In the genomic region with DNA sequence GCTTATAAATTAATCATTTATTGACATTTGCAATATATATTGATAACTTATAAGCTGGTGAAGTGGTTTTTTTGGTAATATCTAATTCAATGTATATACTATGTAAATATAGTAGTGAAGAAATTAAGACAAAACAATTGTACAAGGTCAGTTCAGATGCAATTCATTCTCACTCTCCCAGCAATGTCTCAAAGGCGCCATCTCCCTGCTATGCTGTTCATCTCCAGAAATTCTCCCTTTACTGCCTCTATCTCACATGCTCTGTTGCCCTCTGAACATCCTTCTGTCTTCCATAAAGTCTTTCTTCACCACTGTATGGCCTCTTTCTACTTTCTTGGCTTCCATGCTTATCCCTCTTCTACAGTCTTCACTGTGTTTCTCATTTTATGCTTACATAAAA, we compare ENCODE assay signal across 22 mouse cellular contexts.
"Had no signal": no experiment of that assay in that cellular context is flagged by ENCODE, and none has a peak within 500 bp of the region (broad histone marks: within the 10 kb centered on the region; RNA-seq: fewer than 3 reads in every experiment).

No protein-coding gene starts in this region.

- H3K9me3 ChIP-seq: kidney, embryonic 15.5 days; limb, embryonic 10.5 days; limb, embryonic 13.5 days; liver, embryonic 12.5 days; liver, embryonic 15.5 days; lung, embryonic 15.5 days; megakaryocyte, embryonic 14.5 days; midbrain, embryonic 10.5 days; midbrain, embryonic 13.5 days; neural tube, embryonic 12.5 days; neural tube, embryonic 15.5 days had no signal

- H3K36me3 ChIP-seq: kidney, embryonic 15.5 days; limb, embryonic 10.5 days; limb, embryonic 13.5 days; liver, embryonic 12.5 days; liver, embryonic 15.5 days; lung, embryonic 15.5 days; midbrain, embryonic 10.5 days; midbrain, embryonic 13.5 days; neural tube, embryonic 12.5 days; neural tube, embryonic 15.5 days had no signal

- H3K9ac ChIP-seq: kidney, embryonic 15.5 days; limb, embryonic 13.5 days; liver, embryonic 12.5 days; liver, embryonic 15.5 days; lung, embryonic 15.5 days; midbrain, embryonic 13.5 days; neural tube, embryonic 12.5 days; neural tube, embryonic 15.5 days had no signal

- H3K4me2 ChIP-seq: kidney, embryonic 15.5 days; limb, embryonic 13.5 days; liver, embryonic 12.5 days; liver, embryonic 15.5 days; lung, embryonic 15.5 days; midbrain, embryonic 13.5 days; neural tube, embryonic 12.5 days; neural tube, embryonic 15.5 days had no signal

- H3K27ac ChIP-seq: kidney, embryonic 15.5 days; limb, embryonic 10.5 days; limb, embryonic 13.5 days; liver, embryonic 12.5 days; liver, embryonic 15.5 days; lung, embryonic 15.5 days; midbrain, embryonic 10.5 days; midbrain, embryonic 13.5 days; neural tube, embryonic 12.5 days; neural tube, embryonic 15.5 days had no signal

- H3K4me3 ChIP-seq: kidney, embryonic 15.5 days; limb, embryonic 10.5 days; limb, embryonic 13.5 days; liver, embryonic 12.5 days; liver, embryonic 15.5 days; lung, embryonic 15.5 days; megakaryocyte, embryonic 14.5 days; midbrain, embryonic 10.5 days; midbrain, embryonic 13.5 days; neural tube, embryonic 12.5 days; neural tube, embryonic 15.5 days had no signal

- DNase-seq: kidney, postnatal 10 days; kidney, postnatal 36 days; layer of hippocampus, adult 9-11 months; liver; lung, adult 18-20 months; lung, postnatal 10 days; lung, postnatal 36 days; right cerebral cortex, postnatal 25 days; spleen, adult 18-20 months; thymus, adult 18-20 months; thymus, postnatal 36 days had no signal

- ATAC-seq: liver, embryonic 12.5 days; midbrain, embryonic 13.5 days had no signal

- H3K4me1 ChIP-seq: kidney, embryonic 15.5 days; limb, embryonic 10.5 days; limb, embryonic 13.5 days; liver, embryonic 12.5 days; liver, embryonic 15.5 days; lung, embryonic 15.5 days; midbrain, embryonic 10.5 days; midbrain, embryonic 13.5 days; neural tube, embryonic 12.5 days; neural tube, embryonic 15.5 days had no signal

- H3K27me3 ChIP-seq: kidney, embryonic 15.5 days; limb, embryonic 13.5 days; liver, embryonic 12.5 days; liver, embryonic 15.5 days; lung, embryonic 15.5 days; megakaryocyte, embryonic 14.5 days; midbrain, embryonic 13.5 days; neural tube, embryonic 12.5 days; neural tube, embryonic 15.5 days had no signal
